Mouse (Mus musculus): Measurements from ENCODE around the gene Cdc42bpg. TPM values are rescaled to one million over a fixed set of nuclear protein-coding genes. Genes with fewer than 3 reads are reported as not detected.
"Not testable (repeated sequence)": the region's sequence is repeated elsewhere in the genome, so short reads cannot be mapped to it uniquely, and the experiment has no call there.

Cdc42bpg gene
- polyA plus RNA-seq, 1 experiment, result 7.7 TPM

DNA sequence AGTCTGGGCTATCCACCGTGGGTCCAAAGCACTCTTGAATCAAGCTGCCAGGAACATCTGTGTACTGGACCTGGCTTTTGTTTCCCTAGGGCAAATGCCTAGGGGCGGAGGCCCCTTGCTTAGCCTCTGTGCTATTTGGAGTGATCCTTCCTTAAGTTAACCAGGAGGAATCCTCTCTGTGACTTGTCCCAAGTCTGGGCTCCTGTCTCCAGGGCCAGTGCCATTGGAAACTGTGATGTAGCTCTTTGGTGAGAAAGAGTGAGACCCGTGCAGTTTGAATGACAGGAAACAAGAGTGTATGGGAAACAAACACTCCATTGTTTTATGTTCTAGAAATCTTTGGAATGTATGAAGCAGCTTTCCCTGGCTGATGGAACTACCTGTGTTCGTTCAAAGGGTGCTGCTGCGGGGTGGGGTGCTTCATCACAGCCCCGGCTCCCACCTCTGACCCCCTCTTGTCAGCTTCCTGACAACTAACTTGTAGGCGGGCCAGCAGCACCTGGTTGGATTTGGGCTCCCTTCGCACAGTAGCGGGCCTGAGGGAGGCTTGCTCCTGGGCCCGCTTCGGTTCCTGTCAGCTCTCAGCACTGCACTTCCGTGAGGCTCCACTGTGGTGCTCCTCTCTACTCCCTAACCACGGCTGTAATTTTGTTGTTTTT lies 17.9 kb upstream of the Cdc42bpg start:
- Histone ChIP-seq H3K4me3 (ENCODE audit: extremely low read depth, insufficient read depth, insufficient read length) (no peak overlapping the region), H3K36me3 (ENCODE audit: control insufficient read depth, insufficient read depth, low read length) (peaks cover 13% of the 10 kb centered on the region), H3K4me1 (ENCODE audit: control insufficient read depth, insufficient read depth, insufficient read length) (no peaks in the 10 kb centered on the region; the same call in 1 of the 2 replicates), H3K27ac (ENCODE audit: insufficient read depth, low read length) (no peak overlapping the region), H3K27me3 (ENCODE audit: control insufficient read depth, insufficient read depth, low read length) (no peaks in the 10 kb centered on the region)
- TF ChIP-seq POLR2A (IDR thresholded peaks at IDR 0.05; ENCODE audit: low read depth, low read length), result no peak
- DNase-seq (ENCODE audit: low read depth in 1 of 2, low spot score in 2 of 2), result no peak
- WGBS, result 74% methylated on average over 13 of the region's 13 CpGs

DNA sequence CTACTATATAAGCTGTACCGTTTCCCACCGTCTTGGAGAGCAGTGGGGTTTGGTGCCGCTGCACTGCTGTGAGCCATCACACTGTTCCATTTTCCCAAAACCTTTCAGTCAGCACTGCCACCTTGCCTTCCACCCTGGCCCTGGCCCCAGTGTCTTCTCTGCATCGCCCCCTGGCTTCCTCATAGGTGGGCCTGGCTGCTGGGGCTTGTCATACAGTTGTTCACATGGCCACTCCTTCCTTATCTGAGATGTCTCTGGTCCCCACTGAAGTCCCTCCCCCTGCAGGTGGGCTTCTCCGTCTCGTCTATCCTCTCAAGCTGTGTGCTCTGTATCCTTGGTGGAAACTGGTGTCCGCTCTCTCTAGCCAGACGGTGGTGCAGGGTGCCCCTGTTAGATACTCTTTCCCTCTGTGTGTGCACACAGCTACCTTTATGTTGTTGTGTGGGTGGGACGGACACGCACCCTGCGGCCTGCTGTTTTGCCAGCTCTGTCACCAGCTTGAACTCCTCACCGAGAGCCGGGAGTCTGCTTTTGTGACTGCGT lies 16.5 kb upstream of the Cdc42bpg start:
- Histone ChIP-seq H3K4me3 (ENCODE audit: extremely low read depth, insufficient read depth, insufficient read length) (no peak overlapping the region), H3K27ac (ENCODE audit: insufficient read depth, low read length) (no peak overlapping the region), H3K27me3 (ENCODE audit: control insufficient read depth, insufficient read depth, low read length) (no peaks in the 10 kb centered on the region), H3K4me1 (ENCODE audit: control insufficient read depth, insufficient read depth, insufficient read length) (peaks cover 3% of the 10 kb centered on the region; the same call in 1 of the 2 replicates), H3K36me3 (ENCODE audit: control insufficient read depth, insufficient read depth, low read length) (peaks cover 11% of the 10 kb centered on the region)
- no peak for TF ChIP-seq CTCF (IDR thresholded peaks at IDR 0.05; ENCODE audit: extremely low read depth, insufficient read depth, insufficient read length, insufficient replicate concordance)
- TF ChIP-seq POLR2A (IDR thresholded peaks at IDR 0.05; ENCODE audit: low read depth, low read length), result no peak
- DNase-seq (ENCODE audit: low read depth in 1 of 2, low spot score in 2 of 2), result no peak
- 91% methylated on average over 14 of the region's 14 CpGs for WGBS

DNA sequence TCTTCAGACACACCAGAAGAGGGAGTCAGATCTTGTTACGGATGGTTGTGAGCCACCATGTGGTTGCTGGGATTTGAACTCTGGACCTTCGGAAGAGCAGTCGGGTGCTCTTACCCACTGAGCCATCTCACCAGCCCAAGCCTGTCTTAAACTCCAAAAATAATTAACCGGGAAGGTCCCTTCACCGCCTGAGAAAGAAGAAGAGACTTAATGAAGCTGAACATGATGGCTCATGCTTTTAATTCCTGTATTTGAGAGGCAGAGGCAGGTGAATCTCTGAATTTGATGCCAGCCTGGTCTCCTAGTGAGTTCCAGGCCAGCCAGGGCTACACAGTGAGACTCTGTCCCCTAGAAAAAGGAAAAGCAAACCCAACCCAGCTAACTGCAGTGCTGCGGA lies 15.5 kb upstream of the Cdc42bpg start:
- not testable (repeated sequence) for H3K4me3 ChIP-seq (ENCODE audit: extremely low read depth, insufficient read depth, insufficient read length); H3K4me1 ChIP-seq (ENCODE audit: control insufficient read depth, insufficient read depth, insufficient read length); H3K27ac ChIP-seq (ENCODE audit: insufficient read depth, low read length); DNase-seq (ENCODE audit: low read depth in 1 of 2, low spot score in 2 of 2); H3K27me3 ChIP-seq (ENCODE audit: control insufficient read depth, insufficient read depth, low read length)
- H3K36me3 ChIP-seq (ENCODE audit: control insufficient read depth, insufficient read depth, low read length), result peaks cover 19% of the 10 kb centered on the region
- 94% methylated on average over 5 of the region's 6 CpGs for WGBS

DNA sequence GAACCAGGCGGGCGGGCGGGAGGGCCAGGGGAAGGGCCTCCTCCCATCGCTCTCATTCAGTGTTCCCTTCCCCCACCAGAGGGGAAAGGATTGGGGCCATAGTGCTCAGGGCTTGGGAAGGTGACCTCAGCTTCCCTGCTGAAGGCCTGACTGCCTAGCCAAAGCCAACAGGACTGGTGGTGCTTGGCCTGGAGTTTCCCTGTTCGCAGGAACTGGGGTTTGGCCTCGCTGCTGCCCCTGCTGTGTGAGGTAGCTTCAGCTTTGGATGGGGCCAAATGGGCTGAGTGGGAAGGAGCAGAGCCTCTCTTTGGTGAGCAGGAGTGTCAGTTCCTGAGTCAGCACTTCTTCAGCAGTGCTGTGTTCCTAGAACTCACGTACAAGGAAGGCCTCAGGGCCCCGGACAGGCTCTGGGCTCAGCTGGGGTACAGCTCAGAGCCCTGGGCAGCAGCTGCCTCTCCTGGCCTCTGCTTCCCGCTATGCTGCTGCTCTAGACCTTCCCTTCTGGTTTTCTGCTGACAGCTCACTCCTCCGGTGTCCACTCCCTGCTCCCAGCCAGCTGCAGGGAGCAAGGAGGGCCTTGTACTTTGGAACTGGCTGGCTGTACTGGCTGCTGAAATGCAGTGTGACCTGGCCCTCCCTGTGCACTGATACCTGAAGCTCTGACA lies 15.0 kb upstream of the Cdc42bpg start:
- DNase-seq (ENCODE audit: low read depth in 1 of 2, low spot score in 2 of 2), result no peak
- Histone ChIP-seq H3K4me3 (ENCODE audit: extremely low read depth, insufficient read depth, insufficient read length) (no peak overlapping the region), H3K4me1 (ENCODE audit: control insufficient read depth, insufficient read depth, insufficient read length) (peaks cover 3% of the 10 kb centered on the region; the same call in 1 of the 2 replicates), H3K27ac (ENCODE audit: insufficient read depth, low read length) (peak overlapping the region; percentile 34; the same call in 1 of the 2 replicates), H3K36me3 (ENCODE audit: control insufficient read depth, insufficient read depth, low read length) (peaks cover 24% of the 10 kb centered on the region), H3K27me3 (ENCODE audit: control insufficient read depth, insufficient read depth, low read length) (no peaks in the 10 kb centered on the region)
- TF ChIP-seq CTCF (IDR thresholded peaks at IDR 0.05; ENCODE audit: extremely low read depth, insufficient read depth, insufficient read length, insufficient replicate concordance) (no peak), POLR2A (IDR thresholded peaks at IDR 0.05; ENCODE audit: low read depth, low read length) (no peak)
- 79% methylated on average over 10 of the region's 10 CpGs for WGBS

DNA sequence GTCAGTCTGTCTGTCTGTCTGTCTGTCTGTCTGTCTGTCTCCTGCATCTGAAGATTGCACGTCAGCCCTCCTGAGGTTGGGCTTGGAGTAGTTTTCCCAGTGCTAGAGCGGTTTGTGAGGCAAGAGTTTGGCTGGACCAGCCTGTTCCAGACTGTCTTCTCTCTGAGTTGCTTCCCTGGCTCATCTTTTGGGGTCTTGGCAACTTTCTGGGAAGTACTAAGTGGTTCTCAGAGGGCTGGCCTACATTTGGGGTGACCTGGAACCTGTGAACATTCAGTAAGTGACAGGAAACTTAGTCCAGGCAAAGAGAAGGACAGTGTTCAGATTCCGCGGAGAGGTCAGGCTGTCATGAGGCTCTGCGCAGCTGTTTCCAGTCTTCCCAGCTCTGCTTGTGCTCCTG lies 14.0 kb upstream of the Cdc42bpg start:
- Histone ChIP-seq H3K4me3 (ENCODE audit: extremely low read depth, insufficient read depth, insufficient read length) (no peak overlapping the region), H3K4me1 (ENCODE audit: control insufficient read depth, insufficient read depth, insufficient read length) (peaks cover 3% of the 10 kb centered on the region; the same call in 1 of the 2 replicates), H3K36me3 (ENCODE audit: control insufficient read depth, insufficient read depth, low read length) (peaks cover 24% of the 10 kb centered on the region), H3K27me3 (ENCODE audit: control insufficient read depth, insufficient read depth, low read length) (no peaks in the 10 kb centered on the region), H3K27ac (ENCODE audit: insufficient read depth, low read length) (peak overlapping the region; percentile 19; the same call in 1 of the 2 replicates)
- 94% methylated on average over 5 of the region's 5 CpGs for WGBS
- no peak for DNase-seq (ENCODE audit: low read depth in 1 of 2, low spot score in 2 of 2)
- TF ChIP-seq POLR2A (IDR thresholded peaks at IDR 0.05; ENCODE audit: low read depth, low read length), result no peak
- no peak for TF ChIP-seq CTCF (IDR thresholded peaks at IDR 0.05; ENCODE audit: extremely low read depth, insufficient read depth, insufficient read length, insufficient replicate concordance)

DNA sequence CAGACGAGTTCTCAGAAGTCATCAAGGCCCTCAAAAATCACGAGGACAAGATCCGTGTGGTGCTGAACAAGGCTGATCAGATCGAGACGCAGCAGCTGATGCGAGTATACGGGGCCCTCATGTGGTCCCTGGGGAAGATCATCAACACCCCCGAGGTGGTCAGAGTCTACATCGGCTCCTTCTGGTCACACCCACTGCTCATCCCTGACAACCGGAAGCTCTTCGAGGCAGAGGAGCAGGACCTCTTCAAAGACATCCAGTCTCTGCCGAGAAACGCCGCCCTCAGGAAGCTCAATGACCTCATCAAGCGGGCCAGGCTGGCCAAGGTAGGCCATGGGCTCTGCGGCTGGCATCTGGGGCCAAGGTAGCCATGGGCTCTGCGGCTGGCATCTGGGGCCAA lies 12.0 kb upstream of the Cdc42bpg start:
- WGBS, result 96% methylated on average over 17 of the region's 17 CpGs
- peaks cover 14% of the 10 kb centered on the region; the same call in 1 of the 2 replicates for H3K4me1 ChIP-seq (ENCODE audit: control insufficient read depth, insufficient read depth, insufficient read length)
- DNase-seq (ENCODE audit: low read depth in 1 of 2, low spot score in 2 of 2), result no peak
- no peak for TF ChIP-seq CTCF (IDR thresholded peaks at IDR 0.05; ENCODE audit: extremely low read depth, insufficient read depth, insufficient read length, insufficient replicate concordance)
- no peak for TF ChIP-seq POLR2A (IDR thresholded peaks at IDR 0.05; ENCODE audit: low read depth, low read length)
- H3K4me3 ChIP-seq (ENCODE audit: extremely low read depth, insufficient read depth, insufficient read length), result no peak overlapping the region
- H3K27me3 ChIP-seq (ENCODE audit: control insufficient read depth, insufficient read depth, low read length), result no peaks in the 10 kb centered on the region
- no peak overlapping the region for H3K27ac ChIP-seq (ENCODE audit: insufficient read depth, low read length)
- peaks cover 33% of the 10 kb centered on the region for H3K36me3 ChIP-seq (ENCODE audit: control insufficient read depth, insufficient read depth, low read length)

All from spleen, adult 2 months (tissue).